Mouse (Mus musculus): Measurements from ENCODE around the gene Rsg1.

GRCm38 (mm10) chr4:141211646-141212045 lies 2.1 kb upstream of the Rsg1 start:
- TF ChIP-seq CTCF (IDR thresholded peaks at IDR 0.05; ENCODE audit: insufficient read depth, low read depth, low read length): no peak
- TF ChIP-seq POLR2A (IDR thresholded peaks at IDR 0.05; ENCODE audit: insufficient read depth, low read depth, low read length): no peak
